Mouse (Mus musculus): ENCODE results near the gene Mkrn1. TPM values are rescaled to one million over a fixed set of nuclear protein-coding genes. Genes with fewer than 3 reads are reported as not detected.
A peak's percentile ranks its signal among the peaks of the same experiment; 100 is the strongest.

Mkrn1 gene
- 56.4 and 59.0 TPM in 2 replicates for polyA plus RNA-seq (2016; fragmentation: Nextera tagmentation; extraction: Ambion mirVana)

DNA sequence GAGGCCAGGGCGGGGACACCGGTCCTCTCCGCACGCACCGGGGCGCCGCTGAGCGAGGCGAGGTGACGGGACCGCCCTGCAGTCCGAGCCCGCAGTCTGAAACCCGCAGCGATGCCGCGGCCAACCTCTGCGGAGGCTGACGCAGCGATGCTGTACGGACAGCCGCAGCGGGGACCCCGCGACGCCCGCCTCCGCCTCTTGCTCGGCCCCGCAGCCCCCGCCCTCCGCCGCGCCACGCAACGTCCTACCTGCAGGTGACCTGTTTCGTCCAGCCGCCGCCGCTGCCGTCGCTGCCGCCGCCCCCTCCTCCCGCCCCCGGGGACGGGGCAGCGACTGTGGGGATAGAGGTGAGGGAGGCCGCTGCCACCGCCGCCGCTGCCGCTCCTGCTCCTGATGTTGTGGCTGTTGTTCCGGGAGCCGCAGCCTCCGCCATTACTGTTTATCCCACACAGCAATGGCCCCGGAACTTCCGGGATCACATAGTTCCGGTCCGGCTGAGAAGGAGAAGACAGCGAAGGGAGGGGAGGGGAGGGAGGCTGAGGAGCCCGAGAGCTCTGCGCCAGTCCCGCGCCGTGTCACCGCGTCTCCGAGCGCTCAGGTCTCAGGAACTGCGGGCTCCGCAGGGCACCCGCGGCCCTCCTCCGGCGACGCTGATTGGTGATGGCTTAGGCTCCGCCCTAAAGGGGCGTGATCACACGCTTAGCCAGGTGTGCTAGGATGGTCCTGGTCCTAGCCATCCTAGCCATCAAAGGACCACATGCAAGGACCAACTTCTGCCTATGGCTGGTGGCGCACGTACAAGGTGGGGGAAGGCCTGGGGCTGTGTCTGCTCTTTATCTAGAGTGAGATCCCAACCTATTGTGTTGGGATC, at the start of gene Mkrn1:
Mkrn1 (minus strand) TSS at position 612 of the 871 bp plus-strand sequence.
- Histone ChIP-seq H3K4me1 (0 out of 2 replicates have a peak, but pooled peaks cover 5% of the 10 kb centered on the region), H3K9me3 (no peaks in the 10 kb centered on the region), H3K4me3 (peak within 1 kb of the TSS; percentile 94), H3K27ac (peak within 1 kb of the TSS; percentile 82), H3K4me2 (replicated peaks) (peak within 1 kb of the TSS; percentile 64), H3K36me3 (no peaks in the 10 kb centered on the region), H3K9ac (peak within 1 kb of the TSS; percentile 76), H3K27me3 (peaks cover 16% of the 10 kb centered on the region)
- peak; percentile 94 for ATAC-seq (ENCODE audit: insufficient number of reproducible peaks, insufficient read depth, low FRiP score, low TSS enrichment)
- under 1% methylated on average over 82 of the region's 82 CpGs for WGBS

DNA sequence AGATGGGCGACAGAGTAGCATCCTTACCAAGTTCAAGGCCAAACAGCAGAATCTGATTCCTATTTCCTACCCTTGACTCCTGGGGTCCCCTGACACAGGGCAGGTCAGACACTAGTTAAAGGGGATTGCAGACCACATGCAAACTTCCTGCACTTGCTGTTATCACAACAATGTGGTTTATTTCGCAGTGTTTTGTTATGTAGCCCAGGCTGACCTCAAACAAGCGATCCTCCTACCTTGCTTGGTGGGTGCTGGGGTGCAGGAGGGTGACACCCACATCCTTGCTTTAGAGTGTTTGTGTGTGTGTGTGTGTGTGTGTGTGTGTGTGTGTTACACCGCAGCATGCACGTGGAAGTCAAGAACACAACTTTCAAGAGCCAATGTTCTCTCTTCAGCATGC, 49.2 kb upstream of the Mkrn1 start:
- H3K9ac ChIP-seq: no peak overlapping the region
- H3K27ac ChIP-seq: no peak overlapping the region
- WGBS: 87% methylated on average over 5 of the region's 5 CpGs
- no peaks in the 10 kb centered on the region for H3K9me3 ChIP-seq
- H3K27me3 ChIP-seq: no peaks in the 10 kb centered on the region
- peaks cover 55% of the 10 kb centered on the region for H3K36me3 ChIP-seq
- no peak for ATAC-seq (ENCODE audit: insufficient number of reproducible peaks, insufficient read depth, low FRiP score, low TSS enrichment)
- no peak overlapping the region for H3K4me3 ChIP-seq
- H3K4me1 ChIP-seq: peaks cover 18% of the 10 kb centered on the region
- no peak overlapping the region for H3K4me2 ChIP-seq (replicated peaks)

DNA sequence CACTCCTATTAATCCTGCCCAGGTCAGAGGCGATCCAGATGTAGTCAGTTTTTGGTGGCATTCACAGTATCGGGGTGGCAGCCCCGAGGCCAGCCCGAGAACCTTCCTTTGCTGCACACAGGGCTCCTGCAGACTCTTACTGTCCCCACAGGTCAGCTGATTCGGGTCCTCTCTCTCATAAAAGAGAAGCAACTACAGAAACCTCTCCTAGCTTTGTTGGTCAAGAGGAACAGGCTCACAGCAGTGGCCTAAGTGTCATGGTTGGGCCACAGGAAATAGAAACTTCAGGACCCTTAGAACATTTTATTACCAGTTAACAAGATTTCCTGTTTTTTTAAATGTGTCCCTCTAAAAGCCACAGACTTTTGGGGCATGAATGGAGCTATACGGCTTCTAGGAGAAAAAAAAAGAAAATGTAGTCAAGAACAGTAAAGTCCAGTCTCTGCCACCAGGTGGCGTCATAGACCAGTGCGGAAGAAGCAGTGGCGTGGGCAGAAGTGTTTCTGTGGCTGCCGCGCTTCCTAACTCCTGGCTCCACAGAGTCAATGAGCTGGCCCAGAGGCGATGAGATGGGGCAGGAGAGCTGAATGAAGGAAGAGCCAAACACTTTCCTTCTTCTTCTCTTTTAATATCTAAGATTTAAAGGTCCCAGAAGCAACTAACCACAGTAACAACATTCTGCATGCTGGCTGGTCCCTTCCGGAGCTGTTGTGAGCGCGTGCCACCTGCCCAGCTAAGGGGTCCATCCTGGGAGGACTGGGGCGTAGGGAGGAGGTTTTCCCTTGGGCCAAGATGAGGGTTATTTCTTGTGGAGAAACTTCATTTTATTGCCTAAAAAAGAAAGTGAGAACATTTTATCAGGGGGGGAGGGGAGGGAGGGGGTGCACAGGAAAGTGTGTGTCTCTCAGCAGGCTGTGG, 42.6 kb upstream of the Mkrn1 start:
- WGBS: 53% methylated on average over 16 of the region's 16 CpGs
- no peak overlapping the region for H3K27ac ChIP-seq
- no peaks in the 10 kb centered on the region for H3K27me3 ChIP-seq
- H3K4me2 ChIP-seq (replicated peaks): no peak overlapping the region
- ATAC-seq (ENCODE audit: insufficient number of reproducible peaks, insufficient read depth, low FRiP score, low TSS enrichment): no peak
- H3K9ac ChIP-seq: no peak overlapping the region
- peaks cover 51% of the 10 kb centered on the region for H3K36me3 ChIP-seq
- H3K4me3 ChIP-seq: no peak overlapping the region
- 0 out of 2 replicates have a peak, but pooled peaks cover 4% of the 10 kb centered on the region for H3K9me3 ChIP-seq
- H3K4me1 ChIP-seq: no peaks in the 10 kb centered on the region

DNA sequence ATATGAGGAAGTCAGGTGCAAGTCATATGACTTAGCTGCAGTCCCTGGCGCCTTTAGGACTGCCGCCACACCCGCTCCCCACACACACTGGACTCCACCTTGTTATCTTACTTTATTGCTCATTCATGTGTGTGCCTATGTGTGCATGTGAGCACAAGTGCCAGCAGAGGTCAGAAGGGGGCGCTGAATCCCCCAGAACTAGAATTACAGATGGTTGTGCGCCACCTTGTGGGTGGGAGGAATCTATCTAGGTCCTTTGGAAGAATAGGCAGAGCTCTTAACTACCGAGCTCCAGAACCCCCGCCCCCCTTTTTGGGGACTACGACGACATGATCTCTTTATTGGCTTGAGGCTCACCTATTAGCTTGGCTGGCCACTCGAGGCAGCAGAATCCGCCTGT, 39.8 kb upstream of the Mkrn1 start:
- Histone ChIP-seq H3K27ac (no peak overlapping the region), H3K4me2 (replicated peaks) (no peak overlapping the region), H3K9me3 (0 out of 2 replicates have a peak, but pooled peaks cover 4% of the 10 kb centered on the region), H3K27me3 (no peaks in the 10 kb centered on the region), H3K36me3 (peaks cover 30% of the 10 kb centered on the region), H3K4me3 (no peak overlapping the region), H3K9ac (no peak overlapping the region), H3K4me1 (no peaks in the 10 kb centered on the region)
- WGBS: 93% methylated on average over 11 of the region's 11 CpGs
- no peak for ATAC-seq (ENCODE audit: insufficient number of reproducible peaks, insufficient read depth, low FRiP score, low TSS enrichment)

DNA sequence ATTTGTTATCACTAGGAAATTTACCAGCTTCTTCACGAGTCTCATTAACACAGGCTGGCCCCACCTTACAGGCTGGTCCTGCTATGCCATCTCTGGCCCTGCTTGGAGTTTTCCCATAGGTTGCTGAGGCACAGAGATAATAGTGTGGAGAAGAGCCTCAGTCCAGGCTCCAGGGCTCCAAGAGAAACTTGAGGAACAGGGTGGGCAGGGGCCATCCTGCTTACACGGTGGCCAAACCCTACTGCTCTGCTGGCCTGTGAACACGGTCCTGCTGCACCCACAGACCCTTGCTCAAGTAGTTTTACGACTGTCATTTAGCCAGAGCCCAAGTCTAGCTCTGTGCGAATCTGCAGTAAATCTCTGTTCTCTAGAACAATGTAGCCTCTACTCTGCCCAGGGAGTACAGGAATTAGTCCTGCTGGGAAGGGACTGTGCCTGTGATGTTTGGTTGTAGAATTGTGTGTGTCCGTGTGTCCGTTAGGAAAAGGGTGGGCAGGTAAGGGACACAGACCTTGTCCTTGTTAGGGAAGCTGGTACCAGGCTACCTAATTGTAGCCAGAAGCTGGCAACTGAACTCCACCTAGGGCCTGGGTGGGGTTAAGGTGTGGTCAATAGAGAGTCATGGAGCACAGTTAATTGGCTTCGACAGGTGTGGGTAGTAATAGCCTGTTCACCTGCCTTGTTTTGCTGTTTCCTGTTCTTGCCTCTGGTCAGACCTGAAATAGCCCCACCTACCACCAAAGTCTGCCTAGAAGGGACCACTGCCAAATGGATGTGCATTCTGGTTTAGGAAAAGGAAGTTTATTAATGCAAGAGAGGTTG, 35.3 kb upstream of the Mkrn1 start:
- WGBS: 80% methylated on average over 8 of the region's 8 CpGs
- Histone ChIP-seq H3K36me3 (peaks cover 7% of the 10 kb centered on the region), H3K27ac (no peak overlapping the region), H3K27me3 (no peaks in the 10 kb centered on the region), H3K4me3 (no peak overlapping the region), H3K4me2 (replicated peaks) (no peak overlapping the region), H3K9me3 (0 out of 2 replicates have a peak, but pooled peaks cover 4% of the 10 kb centered on the region), H3K4me1 (no peaks in the 10 kb centered on the region), H3K9ac (no peak overlapping the region)
- ATAC-seq (ENCODE audit: insufficient number of reproducible peaks, insufficient read depth, low FRiP score, low TSS enrichment): no peak

- Histone ChIP-seq H3K4me2 (replicated peaks) (no peak overlapping the region), H3K36me3 (no peaks in the 10 kb centered on the region), H3K4me1 (no peaks in the 10 kb centered on the region), H3K27me3 (no peaks in the 10 kb centered on the region), H3K9me3 (no peaks in the 10 kb centered on the region), H3K27ac (no peak overlapping the region), H3K9ac (no peak overlapping the region), H3K4me3 (no peak overlapping the region)
- ATAC-seq (ENCODE audit: insufficient number of reproducible peaks, insufficient read depth, low FRiP score, low TSS enrichment): no peak
- 58% methylated on average over 2 of the region's 2 CpGs for WGBS
Measured at GRCm38 (mm10) chr6:39454616-39455015, 34.4 kb upstream of the Mkrn1 start.

DNA sequence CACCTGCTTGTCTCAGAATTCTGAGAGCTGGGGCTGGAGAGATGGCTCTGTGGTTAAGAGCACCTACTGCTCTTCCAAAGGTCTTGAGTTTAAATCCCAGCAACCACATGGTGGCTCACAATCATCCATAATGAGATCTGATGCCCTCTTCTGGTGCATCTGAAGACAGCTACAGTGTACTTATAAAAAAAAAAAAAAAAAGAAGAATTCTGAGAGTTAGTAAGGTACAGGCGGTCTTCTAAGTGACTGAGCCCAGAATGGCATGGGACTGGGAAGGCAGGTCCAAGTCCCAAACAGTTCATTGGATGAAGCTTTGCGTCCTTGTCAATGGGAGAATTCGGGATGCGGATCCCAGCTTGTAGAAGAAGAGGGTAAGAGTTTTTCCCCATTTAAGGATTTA, 33.3 kb upstream of the Mkrn1 start:
- WGBS: 84% methylated on average over 4 of the region's 4 CpGs
- no peak for ATAC-seq (ENCODE audit: insufficient number of reproducible peaks, insufficient read depth, low FRiP score, low TSS enrichment)
- no peak overlapping the region for H3K4me3 ChIP-seq

DNA sequence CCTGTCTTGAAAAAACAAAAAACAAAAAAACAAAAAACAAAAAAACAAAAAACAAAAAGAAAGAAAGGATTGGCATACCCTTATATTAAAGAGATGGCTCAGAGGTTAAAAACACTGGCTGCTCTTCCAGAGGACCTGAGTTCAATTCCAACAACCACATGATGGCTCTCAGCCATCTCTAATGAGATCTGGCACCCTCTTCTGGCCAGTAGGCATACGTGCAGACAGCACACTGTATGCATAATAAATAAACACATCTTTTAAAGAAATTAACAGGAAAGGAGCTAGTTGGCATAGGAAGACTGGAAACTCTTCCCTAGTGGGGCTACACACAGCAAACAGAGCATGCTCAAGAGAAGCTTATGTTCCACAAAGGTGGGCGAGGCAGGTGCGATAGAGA, 30.8 kb upstream of the Mkrn1 start:
- Histone ChIP-seq H3K4me2 (replicated peaks) (no peak overlapping the region), H3K9me3 (no peaks in the 10 kb centered on the region), H3K9ac (no peak overlapping the region), H3K4me1 (no peaks in the 10 kb centered on the region), H3K4me3 (no peak overlapping the region), H3K36me3 (no peaks in the 10 kb centered on the region), H3K27me3 (no peaks in the 10 kb centered on the region), H3K27ac (no peak overlapping the region)
- WGBS: 81% methylated on average over 3 of the region's 3 CpGs
- ATAC-seq (ENCODE audit: insufficient number of reproducible peaks, insufficient read depth, low FRiP score, low TSS enrichment): no peak

More for the DNA sequence above, 33.3 kb upstream of the Mkrn1 start:
- Histone ChIP-seq H3K36me3 (no peaks in the 10 kb centered on the region), H3K4me2 (replicated peaks) (no peak overlapping the region), H3K4me1 (no peaks in the 10 kb centered on the region), H3K9me3 (no peaks in the 10 kb centered on the region), H3K27me3 (no peaks in the 10 kb centered on the region), H3K27ac (no peak overlapping the region), H3K9ac (no peak overlapping the region)

GRCm38 (mm10) chr6:39450580-39450979, 30.3 kb upstream of the Mkrn1 start:
- 91% methylated on average over 4 of the region's 4 CpGs for WGBS
- H3K4me3 ChIP-seq: no peak overlapping the region
- H3K36me3 ChIP-seq: no peaks in the 10 kb centered on the region

DNA sequence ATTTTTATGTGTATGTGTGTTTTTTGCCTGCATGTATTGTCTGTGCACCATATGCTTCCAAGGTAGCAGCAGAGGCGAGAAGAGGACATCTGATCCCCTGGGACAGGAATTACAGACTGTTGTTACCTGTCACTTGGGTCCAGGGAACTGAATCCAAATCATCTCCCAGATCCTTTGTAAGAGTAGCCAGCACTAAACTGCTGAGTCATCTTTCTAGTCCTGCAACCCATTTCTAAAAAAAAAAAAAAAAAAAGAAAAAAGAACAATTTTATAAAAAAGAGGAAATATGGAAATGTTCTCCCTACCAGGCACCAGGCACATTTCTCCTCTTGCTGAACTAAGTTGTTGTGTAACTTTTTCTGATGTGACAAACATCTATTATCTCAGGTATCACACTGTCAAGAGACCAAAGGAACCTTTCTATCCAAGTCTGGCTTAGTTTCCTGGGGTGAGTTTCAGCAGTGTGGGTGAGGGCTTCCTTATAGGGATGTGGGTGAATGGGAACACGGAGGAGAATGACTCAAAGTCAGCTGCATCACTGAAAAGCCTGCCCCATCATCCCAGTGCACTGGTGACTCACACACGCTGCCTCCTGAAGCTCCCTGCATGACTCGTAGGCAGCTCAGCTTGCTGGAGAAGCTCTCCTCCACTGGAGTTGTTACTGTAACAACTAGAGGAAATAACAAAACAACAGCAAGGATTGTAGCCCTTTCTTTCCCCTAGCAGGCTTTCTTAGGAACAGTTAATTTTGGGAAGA, 27.3 kb upstream of the Mkrn1 start:
- Histone ChIP-seq H3K4me2 (replicated peaks) (no peak overlapping the region), H3K36me3 (no peaks in the 10 kb centered on the region), H3K9ac (no peak overlapping the region), H3K4me1 (no peaks in the 10 kb centered on the region), H3K4me3 (no peak overlapping the region), H3K27ac (no peak overlapping the region), H3K27me3 (no peaks in the 10 kb centered on the region), H3K9me3 (no peaks in the 10 kb centered on the region)
- no peak for ATAC-seq (ENCODE audit: insufficient number of reproducible peaks, insufficient read depth, low FRiP score, low TSS enrichment)
- 62% methylated on average over 4 of the region's 4 CpGs for WGBS

More at GRCm38 (mm10) chr6:39450580-39450979, 30.3 kb upstream of the Mkrn1 start:
- Histone ChIP-seq H3K27me3 (no peaks in the 10 kb centered on the region), H3K4me1 (no peaks in the 10 kb centered on the region), H3K9me3 (no peaks in the 10 kb centered on the region), H3K27ac (no peak overlapping the region), H3K9ac (no peak overlapping the region), H3K4me2 (replicated peaks) (no peak overlapping the region)
- no peak for ATAC-seq (ENCODE audit: insufficient number of reproducible peaks, insufficient read depth, low FRiP score, low TSS enrichment)
